Mouse (Mus musculus) cortical plate, adult 2 months (tissue): ENCODE measurements around the gene Gucy2e.

ENCODE experiments used
- CTCF ChIP-seq: fragments of 200-500 bp; IDR thresholded peaks from 2 replicates; pipeline ENCODE4 v1.5.1; 2011; ENCODE audit warnings: mild to moderate bottlenecking, control low read depth, low read length; ENCODE audit not compliant: insufficient read depth; ENCODE audit errors: extremely low read depth
- POLR2A ChIP-seq: fragments of 200-500 bp; IDR thresholded peaks from 2 replicates; pipeline ENCODE4 v1.6.1; 2011; ENCODE audit warnings: mild to moderate bottlenecking, low read length, control low read depth; ENCODE audit not compliant: insufficient read depth; ENCODE audit errors: extremely low read depth

DNA sequence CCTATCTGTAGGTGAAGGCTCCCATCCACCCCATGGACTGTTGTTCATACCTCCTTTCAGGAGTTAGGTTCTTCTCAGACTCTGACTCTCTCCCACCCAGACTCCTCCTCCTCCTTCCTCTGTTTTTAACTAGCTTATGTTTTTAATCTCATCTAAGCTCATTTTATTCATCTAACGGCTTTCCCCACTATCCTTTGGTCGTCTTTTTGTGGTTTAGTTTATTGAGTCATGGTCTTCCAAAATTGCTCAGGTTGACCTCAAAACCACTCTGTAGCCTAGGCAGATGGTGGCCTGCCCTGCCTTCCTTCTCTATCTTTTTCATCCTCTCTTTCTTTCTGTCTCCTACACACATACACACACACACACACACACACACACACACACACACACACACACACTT, 3.7 kb downstream of the Gucy2e start:
- TF ChIP-seq CTCF (no peak), POLR2A (no peak)
